Mouse (Mus musculus) forebrain, embryonic 11.5 days (tissue): ENCODE measurements around the gene Tbx3. TPM values are rescaled to one million over a fixed set of nuclear protein-coding genes. Genes with fewer than 3 reads are reported as not detected.

ENCODE experiments used
- ATAC-seq: fragments of 200-750 bp; cut with Nextera tagmentation; replicated peaks from 2 replicates; pipeline ENCODE4 v1.8.0; 2017; ENCODE audit warnings: moderate TSS enrichment; ENCODE audit not compliant: low FRiP score
- DNase-seq: peaks from one replicate; pipeline ENCODE4 v3.0.0-alpha.2; 2017; ENCODE audit warnings: low spot score
- H3K27ac ChIP-seq: fragments of 300-500 bp; sonication (generic); 2 replicates; pipeline ENCODE4 v1.5.1; 2014; ENCODE audit warnings: low read depth, low read length
- H3K27me3 ChIP-seq: fragments of 300-500 bp; sonication (generic); 2 replicates; pipeline ENCODE4 v1.6.1; 2014; ENCODE audit warnings: mild to moderate bottlenecking, low read length, mixed read lengths; ENCODE audit not compliant: control insufficient read depth, insufficient read depth
- H3K36me3 ChIP-seq: fragments of 300-500 bp; sonication (generic); 2 replicates; pipeline ENCODE4 v1.6.1; 2014; ENCODE audit warnings: mild to moderate bottlenecking, low read length, moderate library complexity, mixed read lengths; ENCODE audit not compliant: control insufficient read depth, insufficient read depth
- H3K4me1 ChIP-seq: fragments of 300-500 bp; sonication (generic); replicated peaks from 2 replicates; pipeline ENCODE4 v1.6.1; 2014; ENCODE audit warnings: low read length, mixed read lengths; ENCODE audit not compliant: control insufficient read depth, insufficient read depth
- H3K4me2 ChIP-seq: fragments of 300-500 bp; sonication (generic); 2 replicates; pipeline ENCODE4 v1.6.1; 2014; ENCODE audit warnings: low read depth, mild to moderate bottlenecking, low read length, moderate library complexity, mixed read lengths; ENCODE audit not compliant: severe bottlenecking
- H3K4me3 ChIP-seq: fragments of 300-500 bp; sonication (generic); 2 replicates; pipeline ENCODE4 v1.5.1; 2014; ENCODE audit warnings: low read depth, low read length
- H3K9ac ChIP-seq: fragments of 300-500 bp; sonication (generic); 2 replicates; pipeline ENCODE4 v1.6.1; 2014; ENCODE audit warnings: low read length
- H3K9me3 ChIP-seq: fragments of 300-500 bp; sonication (generic); 2 replicates; pipeline ENCODE4 v1.6.1; 2016; ENCODE audit warnings: low read length, mixed read lengths; ENCODE audit not compliant: control insufficient read depth
- WGBS: fragments of 180-500 bp; shearing (Covaris S2); extraction: QIAGEN DNeasy Blood & Tissue Kit; methylation state at CpG from one replicate; pipeline ENCODE4 v1.1.7; 2014; 5-methylcytosine and 5-hydroxymethylcytosine counted together
- polyA plus RNA-seq: library from polyadenylated mRNA; unstranded; fragments of >200 nt; fragmentation: Nextera tagmentation; extraction: Ambion mirVana; gene quantifications from 2 replicates; pipeline ENCODE4 v1.2.1, GENCODE M21; 2014

The Tbx3 gene
- polyA plus RNA-seq, 1 experiment from 2014 or later = 2.0 TPM

- no peaks in the 10 kb centered on the region for H3K4me1 ChIP-seq
- no peak overlapping the region for H3K4me2 ChIP-seq
These were observed 35.6 kb upstream of the Tbx3 start for GRCm38 (mm10) chr5:119634861-119635260.

GRCm38 (mm10) chr5:119638300-119638699 is 32.2 kb upstream of the Tbx3 start:
- no peaks in the 10 kb centered on the region for H3K9me3 ChIP-seq
- no peak for ATAC-seq
- no peak overlapping the region for H3K9ac ChIP-seq
- H3K36me3 ChIP-seq = no peaks in the 10 kb centered on the region
- DNase-seq = no peak
- no peaks in the 10 kb centered on the region for H3K4me1 ChIP-seq
- H3K4me3 ChIP-seq = no peak overlapping the region
- no peak overlapping the region for H3K27ac ChIP-seq
- no peak overlapping the region for H3K4me2 ChIP-seq
- 80% methylated on average over 12 of the region's 12 CpGs for WGBS
- H3K27me3 ChIP-seq = no peaks in the 10 kb centered on the region

More at GRCm38 (mm10) chr5:119634861-119635260, 35.6 kb upstream of the Tbx3 start:
- no peaks in the 10 kb centered on the region for H3K27me3 ChIP-seq
- H3K27ac ChIP-seq = no peak overlapping the region
- no peaks in the 10 kb centered on the region for H3K9me3 ChIP-seq
- no peak overlapping the region for H3K4me3 ChIP-seq
- no peak overlapping the region for H3K9ac ChIP-seq
- ATAC-seq = no peak
- 75% methylated on average over 2 of the region's 2 CpGs for WGBS
- no peak for DNase-seq
- H3K36me3 ChIP-seq = no peaks in the 10 kb centered on the region

- 74% methylated on average over 9 of the region's 9 CpGs for WGBS
- H3K27me3 ChIP-seq = 0 out of 2 replicates have a peak, but pooled peaks cover 3% of the 10 kb centered on the region
- DNase-seq (no peak), ATAC-seq (no peak)
- H3K27ac ChIP-seq = no peak overlapping the region
- H3K9me3 ChIP-seq = no peaks in the 10 kb centered on the region
- H3K36me3 ChIP-seq = no peaks in the 10 kb centered on the region
- H3K4me3 ChIP-seq = no peak overlapping the region
- H3K4me1 ChIP-seq = no peaks in the 10 kb centered on the region
- no peak overlapping the region for H3K4me2 ChIP-seq
- no peak overlapping the region for H3K9ac ChIP-seq
These were observed 29.4 kb upstream of the Tbx3 start for GRCm38 (mm10) chr5:119641094-119641493.

- Histone ChIP-seq H3K27ac (no peak overlapping the region), H3K27me3 (0 out of 2 replicates have a peak, but pooled peaks cover 3% of the 10 kb centered on the region)
- 31% methylated on average over 3 of the region's 3 CpGs for WGBS
These were observed 28.8 kb upstream of the Tbx3 start for GRCm38 (mm10) chr5:119641714-119642113.

GRCm38 (mm10) chr5:119646965-119647364 is 23.5 kb upstream of the Tbx3 start:
- Histone ChIP-seq H3K9ac (no peak overlapping the region), H3K27ac (no peak overlapping the region), H3K4me2 (no peak overlapping the region), H3K27me3 (peaks cover 3% of the 10 kb centered on the region; the same call in 1 of the 2 replicates), H3K36me3 (no peaks in the 10 kb centered on the region), H3K4me3 (no peak overlapping the region), H3K9me3 (no peaks in the 10 kb centered on the region), H3K4me1 (no peaks in the 10 kb centered on the region)
- ATAC-seq = no peak
- 46% methylated on average over 2 of the region's 2 CpGs for WGBS
- no peak for DNase-seq

More at GRCm38 (mm10) chr5:119641714-119642113, 28.8 kb upstream of the Tbx3 start:
- H3K9me3 ChIP-seq = no peaks in the 10 kb centered on the region
- H3K4me1 ChIP-seq = no peaks in the 10 kb centered on the region
- ATAC-seq (no peak), DNase-seq (no peak)
- H3K4me2 ChIP-seq = no peak overlapping the region
- no peak overlapping the region for H3K4me3 ChIP-seq
- no peaks in the 10 kb centered on the region for H3K36me3 ChIP-seq
- no peak overlapping the region for H3K9ac ChIP-seq

GRCm38 (mm10) chr5:119651135-119651965 is 19.1 kb upstream of the Tbx3 start:
- Histone ChIP-seq H3K4me3 (no peak overlapping the region), H3K27me3 (peaks cover 22% of the 10 kb centered on the region), H3K9me3 (no peaks in the 10 kb centered on the region), H3K4me1 (no peaks in the 10 kb centered on the region), H3K36me3 (no peaks in the 10 kb centered on the region), H3K27ac (no peak overlapping the region), H3K9ac (no peak overlapping the region), H3K4me2 (no peak overlapping the region)
- ATAC-seq (no peak), DNase-seq (no peak)
- 23% methylated on average over 13 of the region's 13 CpGs for WGBS

GRCm38 (mm10) chr5:119656354-119656753 is 14.1 kb upstream of the Tbx3 start:
- H3K4me3 ChIP-seq = no peak overlapping the region
- peaks cover 70% of the 10 kb centered on the region for H3K27me3 ChIP-seq
- no peaks in the 10 kb centered on the region for H3K36me3 ChIP-seq
- H3K9me3 ChIP-seq = no peaks in the 10 kb centered on the region
- H3K4me2 ChIP-seq = no peak overlapping the region
- H3K9ac ChIP-seq = no peak overlapping the region
- ATAC-seq (no peak), DNase-seq (no peak)
- H3K4me1 ChIP-seq = no peaks in the 10 kb centered on the region; the same call in 1 of the 2 replicates
- WGBS = 5% methylated on average over 7 of the region's 7 CpGs
- H3K27ac ChIP-seq = no peak overlapping the region

GRCm38 (mm10) chr5:119656856-119657255 is 13.6 kb upstream of the Tbx3 start:
- Histone ChIP-seq H3K4me3 (no peak overlapping the region), H3K27ac (no peak overlapping the region), H3K4me1 (no peaks in the 10 kb centered on the region; the same call in 1 of the 2 replicates), H3K36me3 (no peaks in the 10 kb centered on the region), H3K9me3 (no peaks in the 10 kb centered on the region), H3K9ac (no peak overlapping the region), H3K4me2 (no peak overlapping the region), H3K27me3 (peaks cover 75% of the 10 kb centered on the region)
- under 1% methylated on average over 21 of the region's 21 CpGs for WGBS
- ATAC-seq = no peak
- no peak for DNase-seq

- H3K4me2 ChIP-seq = no peak overlapping the region
- DNase-seq (no peak), ATAC-seq (no peak)
- no peaks in the 10 kb centered on the region for H3K36me3 ChIP-seq
- H3K4me3 ChIP-seq = no peak overlapping the region
- peaks cover 80% of the 10 kb centered on the region for H3K27me3 ChIP-seq
- H3K9ac ChIP-seq = no peak overlapping the region
- no peaks in the 10 kb centered on the region; the same call in 1 of the 2 replicates for H3K4me1 ChIP-seq
- H3K9me3 ChIP-seq = no peaks in the 10 kb centered on the region
- H3K27ac ChIP-seq = no peak overlapping the region
- 2% methylated on average over 6 of the region's 6 CpGs for WGBS
These were observed 13.1 kb upstream of the Tbx3 start for GRCm38 (mm10) chr5:119657362-119657761.
